Mouse (Mus musculus): ENCODE results near the gene Arap1. TPM values are rescaled to one million over a fixed set of nuclear protein-coding genes. Genes with fewer than 3 reads are reported as not detected.

The Arap1 gene
- polyA plus RNA-seq, 1 experiment: 115 TPM

DNA sequence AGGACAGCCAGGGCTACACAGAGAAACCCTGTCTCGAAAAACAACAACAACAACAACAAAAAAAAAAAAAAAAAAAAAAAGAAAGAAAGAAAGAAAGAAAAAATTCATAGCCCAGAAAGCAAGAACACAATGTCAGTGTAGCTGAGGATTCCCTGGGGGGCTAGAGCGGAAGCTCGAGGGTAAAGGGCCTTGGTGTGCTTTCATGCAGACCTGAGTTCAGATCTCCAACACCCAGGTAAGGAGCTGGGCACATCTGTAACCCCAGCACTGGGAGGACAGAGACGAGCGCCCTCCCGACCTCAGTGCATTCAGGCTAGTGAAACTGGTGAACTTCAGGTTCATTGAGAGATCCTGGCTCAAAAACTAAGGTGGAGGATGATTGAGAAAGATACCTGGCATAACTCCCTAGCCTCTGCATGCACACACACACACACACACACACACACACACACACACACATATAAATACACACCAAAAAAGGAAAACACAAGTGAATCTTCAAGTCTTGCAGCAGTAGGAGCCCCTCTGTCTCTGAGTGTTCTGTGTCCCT is 7.8 kb downstream of the Arap1 start:
- Histone ChIP-seq H3K4me3 (ENCODE audit: insufficient read depth, low read length) (no peak overlapping the region), H3K4me1 (ENCODE audit: control insufficient read depth, insufficient read depth, low read length) (no peaks in the 10 kb centered on the region), H3K27ac (ENCODE audit: insufficient read depth, low read length) (no peak overlapping the region)
- TF ChIP-seq CTCF (IDR thresholded peaks at IDR 0.05; ENCODE audit: borderline replicate concordance, insufficient read depth, low read length): no peak
- TF ChIP-seq POLR2A (IDR thresholded peaks at IDR 0.05; ENCODE audit: low read depth, low read length): no peak

DNA sequence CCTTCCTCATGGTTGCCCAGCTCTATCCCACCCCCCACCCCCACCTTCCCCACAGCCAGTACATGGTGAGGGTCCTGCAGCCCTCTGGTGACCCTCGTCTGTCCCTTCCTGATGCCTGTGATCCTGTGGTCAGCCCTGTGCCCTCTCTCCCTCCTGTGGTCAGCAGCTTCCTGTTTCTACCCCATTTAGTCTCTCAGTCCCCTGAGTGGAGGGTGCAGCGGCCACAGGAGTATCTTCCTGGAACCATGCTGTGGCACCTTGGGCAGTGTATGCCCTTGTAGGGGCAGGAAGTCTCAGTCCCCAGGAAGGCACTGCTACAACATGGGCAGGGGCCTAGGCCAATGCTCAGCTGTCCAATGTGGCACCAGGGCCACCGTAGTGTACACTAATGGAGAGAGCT is 9.0 kb downstream of the Arap1 start:
- no peaks in the 10 kb centered on the region for H3K4me1 ChIP-seq (ENCODE audit: control insufficient read depth, insufficient read depth, low read length)
- no peak overlapping the region for H3K27ac ChIP-seq (ENCODE audit: insufficient read depth, low read length)

GRCm38 (mm10) chr7:101360406-101360805 is 12.5 kb downstream of the Arap1 start:
- H3K27ac ChIP-seq (ENCODE audit: insufficient read depth, low read length): no peak overlapping the region
- H3K4me1 ChIP-seq (ENCODE audit: control insufficient read depth, insufficient read depth, low read length): no peaks in the 10 kb centered on the region
- H3K4me3 ChIP-seq (ENCODE audit: insufficient read depth, low read length): no peak overlapping the region
- TF ChIP-seq POLR2A (IDR thresholded peaks at IDR 0.05; ENCODE audit: low read depth, low read length) (no peak), CTCF (IDR thresholded peaks at IDR 0.05; ENCODE audit: borderline replicate concordance, insufficient read depth, low read length) (no peak)

More for the DNA sequence above, 9.0 kb downstream of the Arap1 start:
- TF ChIP-seq POLR2A (IDR thresholded peaks at IDR 0.05; ENCODE audit: low read depth, low read length): no peak
- no peak for TF ChIP-seq CTCF (IDR thresholded peaks at IDR 0.05; ENCODE audit: borderline replicate concordance, insufficient read depth, low read length)
- H3K4me3 ChIP-seq (ENCODE audit: insufficient read depth, low read length): no peak overlapping the region

DNA sequence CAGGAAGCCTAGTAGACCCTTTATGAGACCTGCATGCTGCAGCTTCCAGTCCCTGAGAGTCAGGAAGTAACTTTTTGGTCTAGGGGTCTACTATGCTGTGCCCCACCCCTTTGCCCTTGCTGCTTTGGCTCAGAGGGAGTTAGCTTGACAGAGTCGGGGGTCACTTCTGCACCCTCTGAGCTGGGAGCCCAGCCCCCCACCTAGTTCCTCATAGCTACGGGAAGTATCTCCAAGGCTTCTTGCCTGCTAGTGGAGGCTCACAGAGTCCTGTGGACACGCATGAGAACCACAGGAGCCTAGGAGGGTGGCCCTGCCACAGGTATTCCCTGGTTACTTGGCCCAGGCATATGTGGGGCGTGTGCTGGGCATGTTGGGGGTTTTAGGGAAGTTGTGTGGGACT is 13.2 kb downstream of the Arap1 start:
- Histone ChIP-seq H3K27ac (ENCODE audit: insufficient read depth, low read length) (no peak overlapping the region), H3K4me1 (ENCODE audit: control insufficient read depth, insufficient read depth, low read length) (no peaks in the 10 kb centered on the region), H3K4me3 (ENCODE audit: insufficient read depth, low read length) (no peak overlapping the region)
- TF ChIP-seq POLR2A (IDR thresholded peaks at IDR 0.05; ENCODE audit: low read depth, low read length) (no peak), CTCF (IDR thresholded peaks at IDR 0.05; ENCODE audit: borderline replicate concordance, insufficient read depth, low read length) (no peak)

DNA sequence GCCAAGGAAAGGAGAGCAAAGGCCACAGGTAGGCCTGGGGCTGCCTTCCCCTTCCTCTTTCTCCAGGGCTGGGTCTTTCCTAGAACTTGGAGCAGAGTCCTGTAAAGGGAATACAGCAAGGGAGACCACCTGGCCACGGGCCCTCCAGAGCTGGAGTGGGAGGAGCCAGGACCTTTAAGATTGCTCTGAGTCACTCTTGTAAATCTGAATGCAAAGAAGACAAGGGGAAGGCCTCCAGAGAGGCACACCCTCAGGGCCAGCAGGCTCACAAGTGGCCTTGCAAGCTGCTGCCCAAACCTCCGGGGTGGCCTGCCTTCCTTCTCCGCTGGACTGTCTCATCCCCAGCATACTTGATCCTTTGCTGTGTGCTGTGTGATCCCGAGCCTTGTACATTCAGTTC is 13.9 kb downstream of the Arap1 start:
- no peaks in the 10 kb centered on the region for H3K4me1 ChIP-seq (ENCODE audit: control insufficient read depth, insufficient read depth, low read length)
- H3K27ac ChIP-seq (ENCODE audit: insufficient read depth, low read length): no peak overlapping the region
- no peak for TF ChIP-seq POLR2A (IDR thresholded peaks at IDR 0.05; ENCODE audit: low read depth, low read length)
- no peak for TF ChIP-seq CTCF (IDR thresholded peaks at IDR 0.05; ENCODE audit: borderline replicate concordance, insufficient read depth, low read length)
- H3K4me3 ChIP-seq (ENCODE audit: insufficient read depth, low read length): no peak overlapping the region

GRCm38 (mm10) chr7:101362791-101363191 is 14.9 kb downstream of the Arap1 start:
- no peak overlapping the region for H3K27ac ChIP-seq (ENCODE audit: insufficient read depth, low read length)
- H3K4me1 ChIP-seq (ENCODE audit: control insufficient read depth, insufficient read depth, low read length): no peaks in the 10 kb centered on the region
- no peak overlapping the region for H3K4me3 ChIP-seq (ENCODE audit: insufficient read depth, low read length)
- no peak for TF ChIP-seq CTCF (IDR thresholded peaks at IDR 0.05; ENCODE audit: borderline replicate concordance, insufficient read depth, low read length)
- no peak for TF ChIP-seq POLR2A (IDR thresholded peaks at IDR 0.05; ENCODE audit: low read depth, low read length)

- Histone ChIP-seq H3K27ac (ENCODE audit: insufficient read depth, low read length) (no peak overlapping the region), H3K4me1 (ENCODE audit: control insufficient read depth, insufficient read depth, low read length) (no peaks in the 10 kb centered on the region), H3K4me3 (ENCODE audit: insufficient read depth, low read length) (no peak overlapping the region)
- TF ChIP-seq CTCF (IDR thresholded peaks at IDR 0.05; ENCODE audit: borderline replicate concordance, insufficient read depth, low read length): no peak
- no peak for TF ChIP-seq POLR2A (IDR thresholded peaks at IDR 0.05; ENCODE audit: low read depth, low read length)
These were observed 16.0 kb downstream of the Arap1 start for GRCm38 (mm10) chr7:101363914-101364313.

DNA sequence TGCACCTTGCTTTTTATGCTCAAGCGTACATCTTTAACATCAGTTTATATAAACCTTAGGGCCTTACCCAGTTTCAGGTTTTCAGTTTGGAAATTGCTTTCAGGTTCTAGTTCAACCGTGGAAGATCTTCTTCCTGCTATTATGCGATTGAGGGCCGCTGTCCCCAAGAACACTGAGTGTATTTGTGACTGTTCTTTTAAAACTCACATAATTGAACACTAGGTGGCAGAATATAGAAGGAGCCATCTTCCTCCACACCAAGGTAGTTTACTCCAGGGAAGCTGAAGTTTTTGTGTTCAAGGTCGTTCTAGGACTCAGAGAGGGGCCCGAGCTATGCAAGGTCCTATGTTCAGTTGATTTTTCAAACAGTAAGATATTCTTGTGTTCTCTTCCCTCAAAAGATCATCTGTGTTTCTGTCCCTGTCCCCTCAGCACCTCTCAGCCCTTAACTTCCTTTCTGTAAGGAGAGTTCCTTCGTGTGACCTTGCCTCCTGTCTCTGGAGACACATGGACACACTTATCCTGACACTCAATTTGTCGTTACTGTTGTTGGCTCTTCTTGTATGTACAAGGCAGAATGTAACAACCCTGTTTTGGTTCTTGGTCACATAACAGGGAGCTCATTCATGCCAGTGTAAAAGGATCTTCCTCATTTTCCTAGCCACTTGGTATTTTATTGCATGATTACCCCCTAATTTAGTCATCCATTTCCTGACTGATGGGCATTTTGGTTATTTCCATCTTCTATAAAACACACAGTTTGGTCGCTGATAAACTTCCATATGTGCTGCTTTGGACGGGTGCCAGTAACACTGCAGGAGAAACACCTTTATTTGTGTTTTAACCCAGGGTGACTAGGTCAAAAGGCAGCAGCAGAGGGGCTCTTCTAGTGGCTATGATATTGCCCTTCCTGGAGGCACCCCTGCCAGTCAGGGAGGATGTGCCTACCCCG is 20.3 kb downstream of the Arap1 start:
- H3K4me3 ChIP-seq (ENCODE audit: insufficient read depth, low read length): no peak overlapping the region
- H3K27ac ChIP-seq (ENCODE audit: insufficient read depth, low read length): no peak overlapping the region
- H3K4me1 ChIP-seq (ENCODE audit: control insufficient read depth, insufficient read depth, low read length): no peaks in the 10 kb centered on the region
- no peak for TF ChIP-seq POLR2A (IDR thresholded peaks at IDR 0.05; ENCODE audit: low read depth, low read length)
- TF ChIP-seq CTCF (IDR thresholded peaks at IDR 0.05; ENCODE audit: borderline replicate concordance, insufficient read depth, low read length): no peak

- H3K4me3 ChIP-seq (ENCODE audit: insufficient read depth, low read length): no peak overlapping the region
- no peaks in the 10 kb centered on the region for H3K4me1 ChIP-seq (ENCODE audit: control insufficient read depth, insufficient read depth, low read length)
- no peak for TF ChIP-seq CTCF (IDR thresholded peaks at IDR 0.05; ENCODE audit: borderline replicate concordance, insufficient read depth, low read length)
- no peak for TF ChIP-seq POLR2A (IDR thresholded peaks at IDR 0.05; ENCODE audit: low read depth, low read length)
- H3K27ac ChIP-seq (ENCODE audit: insufficient read depth, low read length): no peak overlapping the region
These were observed 21.8 kb downstream of the Arap1 start for GRCm38 (mm10) chr7:101369666-101370065.

GRCm38 (mm10) chr7:101373082-101373481 is 25.2 kb downstream of the Arap1 start:
- TF ChIP-seq POLR2A (IDR thresholded peaks at IDR 0.05; ENCODE audit: low read depth, low read length) (no peak), CTCF (IDR thresholded peaks at IDR 0.05; ENCODE audit: borderline replicate concordance, insufficient read depth, low read length) (no peak)
- H3K27ac ChIP-seq (ENCODE audit: insufficient read depth, low read length): no peak overlapping the region

More at GRCm38 (mm10) chr7:101373082-101373481, 25.2 kb downstream of the Arap1 start:
- peaks cover 5% of the 10 kb centered on the region; the same call in 1 of the 2 replicates for H3K4me1 ChIP-seq (ENCODE audit: control insufficient read depth, insufficient read depth, low read length)
- H3K4me3 ChIP-seq (ENCODE audit: insufficient read depth, low read length): no peak overlapping the region

Measured in embryonic fibroblast, embryonic 13.5 days (primary cell).